9 mouse cellular contexts compared by ENCODE assay signal in genomic region chr4:126992356-126992755, GRCm38 (mm10). TPM values are rescaled to one million over a fixed set of nuclear protein-coding genes. Genes with fewer than 3 reads are reported as not detected.
DNase-seq lines count a peak whose midpoint lies in the region; ATAC-seq and TF ChIP-seq lines count a peak whose summit lies in the region.
"Had no signal": no experiment of that assay in that cellular context is flagged by ENCODE, and none has a peak within 500 bp of the region (broad histone marks: within the 10 kb centered on the region; RNA-seq: fewer than 3 reads in every experiment).

No protein-coding gene starts in this region.

- POLR2A ChIA-PET in Patski (lab: Charles Lee), result no interaction called here

- no peak overlapping the region for H3K4me2 ChIP-seq in intestine, postnatal 0 days (replicated peaks; ENCODE audit: low read depth)
- H3K4me2 ChIP-seq in intestine, embryonic 16.5 days (ENCODE audit: low read depth, low read length), result no peak overlapping the region

- peak; percentile 60 for TF ChIP-seq CTCF in intestine, postnatal 0 days (IDR thresholded peaks at IDR 0.05; ENCODE audit: low read depth)
- peak; percentile 65 for TF ChIP-seq CTCF in Patski (IDR thresholded peaks at IDR 0.05)

- in situ Hi-C loops in Patski (cut with MboI; ENCODE audit: low pct_unique_long_range_greater_than_20kb), result no loop called here

- H3K36me3 ChIP-seq in intestine, postnatal 0 days (ENCODE audit: control insufficient read depth, insufficient read depth), result no peaks in the 10 kb centered on the region
- H3K36me3 ChIP-seq in intestine, embryonic 16.5 days (ENCODE audit: control insufficient read depth, insufficient read depth, low read length), result no peaks in the 10 kb centered on the region

- WGBS in intestine, postnatal 0 days, result 65% methylated on average over 5 of the region's 5 CpGs
- WGBS in intestine, embryonic 16.5 days, result 64% methylated on average over 5 of the region's 5 CpGs

- H3K4me3 ChIP-seq in intestine, postnatal 0 days (ENCODE audit: low read depth, low read length), result no peak overlapping the region
- no peak overlapping the region for H3K4me3 ChIP-seq in intestine, embryonic 16.5 days (ENCODE audit: low read length)

- H3K9me3 ChIP-seq in intestine, postnatal 0 days (ENCODE audit: control insufficient read depth), result no peaks in the 10 kb centered on the region
- H3K9me3 ChIP-seq in intestine, embryonic 16.5 days (ENCODE audit: control insufficient read depth, low read length), result no peaks in the 10 kb centered on the region

- CTCF ChIA-PET in Patski (lab: Charles Lee), result no interaction called here

- no peak overlapping the region for H3K27ac ChIP-seq in intestine, postnatal 0 days (ENCODE audit: low read depth, low read length)
- no peak overlapping the region for H3K27ac ChIP-seq in intestine, embryonic 16.5 days (ENCODE audit: low read length)

- H3K27me3 ChIP-seq in intestine, postnatal 0 days (replicated peaks; ENCODE audit: control insufficient read depth, insufficient read depth, low read length), result no peaks in the 10 kb centered on the region
- no peaks in the 10 kb centered on the region for H3K27me3 ChIP-seq in intestine, embryonic 16.5 days (replicated peaks; ENCODE audit: control insufficient read depth, insufficient read depth, low read length)
- H3K27me3 ChIP-seq in Patski, result no peaks in the 10 kb centered on the region

- peak; percentile 71 for DNase-seq in B cell, adult 2 months
- no peak for DNase-seq in Patski (ENCODE audit: low read depth, low spot score)
- no peak for DNase-seq in right cerebral cortex, adult 2 months (ENCODE audit: low spot score in 2 of 2)
- no peak for DNase-seq in cerebellum, adult 11 months
- no peak for DNase-seq in heart, adult 8-10 months (ENCODE audit: low spot score)
- DNase-seq: heart, postnatal 10 days had no signal

- H3K4me1 ChIP-seq in intestine, postnatal 0 days (replicated peaks; ENCODE audit: control insufficient read depth, insufficient read depth, low read length), result no peaks in the 10 kb centered on the region
- H3K4me1 ChIP-seq in intestine, embryonic 16.5 days (ENCODE audit: control insufficient read depth, insufficient read depth, low read length), result no peaks in the 10 kb centered on the region

- no peak overlapping the region for H3K9ac ChIP-seq in intestine, postnatal 0 days (ENCODE audit: low read depth, low read length)
- no peak overlapping the region for H3K9ac ChIP-seq in intestine, embryonic 16.5 days (ENCODE audit: low read depth, low read length)

- no peak for ATAC-seq in intestine, postnatal 0 days
- no peak for ATAC-seq in intestine, embryonic 16.5 days
- no peak for ATAC-seq in Patski
- ATAC-seq in megakaryocyte progenitor cell, adult 5-6 weeks (replicated peaks; ENCODE audit: poor library complexity), result peak; percentile 76

RNA-seq across cellular contexts. Expression of gene Zmym4, which starts 24.4 kb away (rescaled TPM):
- 6.0 and 7.1 TPM in 2 replicates for polyA plus RNA-seq in intestine, postnatal 0 days (2015; fragmentation: Nextera tagmentation; extraction: Ambion mirVana)
- polyA plus RNA-seq in intestine, embryonic 16.5 days (2015; fragmentation: Nextera tagmentation; extraction: Ambion mirVana), result 10.1 and 10.7 TPM in 2 replicates
- polyA plus RNA-seq in Patski (2021), result 22.2 TPM
- total RNA-seq in megakaryocyte progenitor cell, adult 5-6 weeks (2015), result 51.9 and 70.5 TPM in 2 replicates
- total RNA-seq in megakaryocyte progenitor cell, adult 5-6 weeks (2017), result 32.0 and 62.9 TPM in 2 replicates
- 10 to 100 TPM; 17.8 to 24.4 (median 22.4) TPM for total RNA-seq in heart, adult 8-10 months (2022)

RNA-seq across cellular contexts. Expression of gene Sfpq, which starts 28.8 kb away (rescaled TPM):
- 56.3 and 59.0 TPM in 2 replicates for polyA plus RNA-seq in intestine, postnatal 0 days (2015; fragmentation: Nextera tagmentation; extraction: Ambion mirVana)
- polyA plus RNA-seq in intestine, embryonic 16.5 days (2015; fragmentation: Nextera tagmentation; extraction: Ambion mirVana), result 39.7 and 42.1 TPM in 2 replicates
- polyA plus RNA-seq in Patski (2021), result 312 TPM
- total RNA-seq in megakaryocyte progenitor cell, adult 5-6 weeks (2015), result 490 and 507 TPM in 2 replicates
- 686 and 899 TPM in 2 replicates for total RNA-seq in megakaryocyte progenitor cell, adult 5-6 weeks (2017)
- 10 to 100 TPM; 60.3 to 71.5 (median 62.8) TPM for total RNA-seq in heart, adult 8-10 months (2022)

Comparison
In these comparisons a context has a peak if more than half of its experiments do, and no peak if none do; other contexts are left out.
1. DNase-seq: peak in B cell, adult 2 months (2 of 2); none in Patski (single experiment), right cerebral cortex, adult 2 months (0 of 2), cerebellum, adult 11 months (single experiment) and heart, adult 8-10 months (single experiment).